Mouse (Mus musculus): ENCODE data around the gene Erc2.

- no peak for TF ChIP-seq CTCF (IDR thresholded peaks at IDR 0.05; ENCODE audit: low read depth)
- no peak for TF ChIP-seq EP300 (IDR thresholded peaks at IDR 0.05; ENCODE audit: low read depth)
Measured at GRCm38 (mm10) chr14:28431703-28432309, 809.6 kb downstream of the Erc2 start.
